Mouse (Mus musculus) thymus, adult 18-20 months (tissue): ENCODE data around the gene Stxbp3.
A peak's percentile ranks its signal among the peaks of the same experiment; 100 is the strongest.
"Not testable (repeated sequence)": the region's sequence is repeated elsewhere in the genome, so short reads cannot be mapped to it uniquely, and the experiment has no call there.

Experiments
- DNase-seq, 2 experiments: peaks; one replicate each; pipeline ENCODE4 v3.0.0; 2022; ENCODE audit warnings: mixed read lengths in 2 of 2

The Stxbp3 gene

GRCm38 (mm10) chr3:108840000-108840715 lies at the start of gene Stxbp3:
Gene Stxbp3, minus strand, starts transcription at chr3:108840526.
- peak; percentile 94 for DNase-seq

- no peak for DNase-seq
Measured at GRCm38 (mm10) chr3:108889908-108890307, 49.6 kb upstream of the Stxbp3 start, which contains the start of gene Fndc7. Gene Fndc7, minus strand, starts transcription at chr3:108890008.

- no peak for DNase-seq
Measured at GRCm38 (mm10) chr3:108887618-108887975, 47.3 kb upstream of the Stxbp3 start.

- DNase-seq: no peak
Measured at GRCm38 (mm10) chr3:108886934-108887617, 46.8 kb upstream of the Stxbp3 start.

- no peak for DNase-seq
Measured at GRCm38 (mm10) chr3:108885686-108886530, 45.6 kb upstream of the Stxbp3 start.

- no peak for DNase-seq
Measured at GRCm38 (mm10) chr3:108884706-108885289, 44.5 kb upstream of the Stxbp3 start.

- no peak for DNase-seq
Measured at GRCm38 (mm10) chr3:108883067-108883466, 42.7 kb upstream of the Stxbp3 start.

GRCm38 (mm10) chr3:108881873-108882272 lies 41.5 kb upstream of the Stxbp3 start:
- not testable (repeated sequence) for DNase-seq

- peak in 1 of 2 experiments; percentile 64 for DNase-seq
Measured at GRCm38 (mm10) chr3:108880544-108881507, 40.5 kb upstream of the Stxbp3 start.

GRCm38 (mm10) chr3:108879836-108880435 lies 39.6 kb upstream of the Stxbp3 start:
- no peak for DNase-seq

GRCm38 (mm10) chr3:108879129-108879528 lies 38.8 kb upstream of the Stxbp3 start:
- DNase-seq: no peak

- DNase-seq: no peak
Measured at GRCm38 (mm10) chr3:108870631-108871030, 30.3 kb upstream of the Stxbp3 start.

- no peak for DNase-seq
Measured at GRCm38 (mm10) chr3:108867449-108867848, 27.1 kb upstream of the Stxbp3 start.

GRCm38 (mm10) chr3:108865676-108866075 lies 25.4 kb upstream of the Stxbp3 start:
- DNase-seq: peak; percentile 47 to 61

- DNase-seq: no peak
Measured at GRCm38 (mm10) chr3:108865129-108865528, 24.8 kb upstream of the Stxbp3 start.

- no peak for DNase-seq
Measured at GRCm38 (mm10) chr3:108863091-108863490, 22.8 kb upstream of the Stxbp3 start.

GRCm38 (mm10) chr3:108862282-108862681 lies 22.0 kb upstream of the Stxbp3 start:
- not testable (repeated sequence) for DNase-seq

- no peak for DNase-seq
Measured at GRCm38 (mm10) chr3:108860786-108861185, 20.5 kb upstream of the Stxbp3 start.

GRCm38 (mm10) chr3:108858231-108858770 lies 18.0 kb upstream of the Stxbp3 start:
- DNase-seq: no peak

- no peak for DNase-seq
Measured at GRCm38 (mm10) chr3:108857714-108858113, 17.4 kb upstream of the Stxbp3 start.

GRCm38 (mm10) chr3:108857124-108857470 lies 16.8 kb upstream of the Stxbp3 start:
- no peak for DNase-seq
